Mouse (Mus musculus) lung, embryonic 14.5 days (tissue): ENCODE measurements at regions not wholly inside any gene's neighbourhood (a gene's known extent, or its start where the extent isn't known, plus 50 kb on each side); places are given as distances from the start of the nearest gene placed in this dataset.
A peak's percentile ranks its signal among the peaks of the same experiment; 100 is the strongest.

Experiments used
- ATAC-seq: fragments of 200-750 bp; cut with Nextera tagmentation; 2 replicates; pipeline ENCODE4 v1.8.0; 2017; ENCODE audit warnings: mild to moderate bottlenecking, moderate TSS enrichment, moderate library complexity; ENCODE audit not compliant: insufficient read depth
- DNase-seq: peaks from one replicate; pipeline ENCODE4 v3.0.0-alpha.2; 2015
- H3K27ac ChIP-seq: fragments of 300-500 bp; sonication (generic); 2 replicates; pipeline ENCODE4 v1.5.1; 2014; ENCODE audit warnings: low read depth, mild to moderate bottlenecking, moderate library complexity
- H3K27me3 ChIP-seq: fragments of 300-500 bp; sonication (generic); 2 replicates; pipeline ENCODE4 v1.6.1; 2014; ENCODE audit warnings: low read length, control low read depth; ENCODE audit not compliant: insufficient read depth
- H3K36me3 ChIP-seq: fragments of 300-500 bp; sonication (generic); 2 replicates; pipeline ENCODE4 v1.6.1; 2014; ENCODE audit warnings: control low read depth; ENCODE audit not compliant: insufficient read depth
- H3K4me1 ChIP-seq: fragments of 300-500 bp; sonication (generic); 2 replicates; pipeline ENCODE4 v1.6.1; 2014; ENCODE audit warnings: antibody characterized with exemption, control low read depth; ENCODE audit not compliant: insufficient read depth
- H3K4me2 ChIP-seq: fragments of 300-500 bp; sonication (generic); 2 replicates; pipeline ENCODE4 v1.6.1; 2014; ENCODE audit warnings: mild to moderate bottlenecking
- H3K4me3 ChIP-seq: fragments of 300-500 bp; sonication (generic); 2 replicates; pipeline ENCODE4 v1.5.1; 2014; ENCODE audit warnings: low read depth, low read length
- H3K9ac ChIP-seq: fragments of 300-500 bp; sonication (generic); 2 replicates; pipeline ENCODE4 v1.6.1; 2014
- H3K9me3 ChIP-seq: fragments of 300-500 bp; sonication (generic); 2 replicates; pipeline ENCODE4 v1.6.1; 2016; ENCODE audit warnings: low read depth, low read length, control low read depth
- CTCF ChIP-seq: IDR thresholded peaks from 2 replicates; pipeline ENCODE4 v1.5.1; 2016; ENCODE audit warnings: antibody characterized with exemption, low read depth
- WGBS: fragments of 180-500 bp; shearing (Covaris S2); extraction: QIAGEN DNeasy Blood & Tissue Kit; methylation state at CpG from one replicate; pipeline ENCODE4 v1.1.7; 2014; 5-methylcytosine and 5-hydroxymethylcytosine counted together

DNA sequence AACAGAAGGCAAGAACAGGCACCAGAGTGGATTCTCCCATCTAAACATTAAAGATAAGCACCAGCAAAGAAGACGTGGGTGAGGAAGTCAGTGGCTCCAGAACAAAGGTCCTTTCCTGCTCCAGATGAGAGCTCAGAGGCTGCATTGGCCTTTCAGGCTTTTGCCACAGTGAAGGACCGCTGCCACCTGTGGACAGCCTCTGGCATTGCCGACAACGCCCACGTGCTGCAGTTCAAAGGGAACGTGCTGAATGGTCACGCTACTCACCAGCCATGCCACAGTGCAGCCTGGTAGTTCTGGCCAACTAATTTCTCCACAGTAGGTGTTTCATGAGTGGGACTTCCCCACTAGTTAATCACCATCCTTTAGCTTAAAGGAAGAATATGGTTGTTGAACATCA, 365.1 kb downstream of the Dmrt2 start:
- DNase-seq (peak; percentile 79), ATAC-seq (peak; percentile 47; the same call in 1 of the 2 replicates)
- Histone ChIP-seq H3K4me2 (no peak overlapping the region), H3K9ac (no peak overlapping the region), H3K27ac (no peak overlapping the region), H3K4me3 (no peak overlapping the region), H3K4me1 (no peaks in the 10 kb centered on the region), H3K27me3 (no peaks in the 10 kb centered on the region), H3K36me3 (no peaks in the 10 kb centered on the region), H3K9me3 (no peaks in the 10 kb centered on the region)
- TF ChIP-seq CTCF, result peak; percentile 80
- 12% methylated on average over 7 of the region's 7 CpGs for WGBS

DNA sequence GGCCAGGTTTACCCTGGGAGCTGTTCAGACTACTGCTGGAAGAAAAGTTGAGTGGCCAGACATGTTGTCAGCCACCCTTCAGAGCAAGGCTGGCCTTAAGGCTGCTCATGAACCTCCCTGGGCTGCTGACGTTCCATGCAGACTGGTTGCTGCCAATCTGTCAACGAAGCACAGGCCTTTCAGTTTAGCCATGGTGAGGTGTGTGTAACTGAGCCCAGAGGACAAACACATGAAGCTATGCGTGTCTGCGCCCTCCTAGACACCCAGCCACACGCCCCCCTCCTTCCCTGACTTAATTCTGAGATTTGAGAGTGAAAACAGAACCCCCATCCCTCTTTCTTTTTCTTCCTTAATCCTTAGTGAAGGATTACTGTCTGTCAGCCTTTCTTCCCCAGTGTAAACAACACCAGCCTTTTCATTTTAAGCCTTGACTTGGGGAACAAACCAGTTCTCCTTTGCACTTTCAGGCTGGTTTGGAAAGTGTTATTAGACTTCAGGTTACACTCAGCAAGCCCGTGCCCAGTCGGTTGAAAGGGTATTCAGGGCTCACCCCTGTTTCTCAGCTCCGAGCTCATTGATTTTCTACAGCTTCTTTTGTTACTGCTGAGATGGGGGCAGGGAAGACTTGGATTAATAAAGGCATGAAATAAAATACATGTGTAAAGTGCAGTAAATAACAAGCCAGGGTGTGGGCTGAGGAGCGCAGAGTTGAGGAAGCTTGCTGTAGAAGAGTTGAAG, 379.4 kb downstream of the Dmrt2 start:
- H3K4me2 ChIP-seq, result no peak overlapping the region
- H3K27me3 ChIP-seq, result no peaks in the 10 kb centered on the region
- ATAC-seq, result no peak
- DNase-seq, result no peak
- WGBS, result 24% methylated on average over 9 of the region's 9 CpGs
- H3K4me3 ChIP-seq, result no peak overlapping the region
- H3K4me1 ChIP-seq, result no peaks in the 10 kb centered on the region
- H3K9me3 ChIP-seq, result no peaks in the 10 kb centered on the region
- no peak for TF ChIP-seq CTCF
- H3K36me3 ChIP-seq, result no peaks in the 10 kb centered on the region
- H3K27ac ChIP-seq, result no peak overlapping the region
- H3K9ac ChIP-seq, result no peak overlapping the region

DNA sequence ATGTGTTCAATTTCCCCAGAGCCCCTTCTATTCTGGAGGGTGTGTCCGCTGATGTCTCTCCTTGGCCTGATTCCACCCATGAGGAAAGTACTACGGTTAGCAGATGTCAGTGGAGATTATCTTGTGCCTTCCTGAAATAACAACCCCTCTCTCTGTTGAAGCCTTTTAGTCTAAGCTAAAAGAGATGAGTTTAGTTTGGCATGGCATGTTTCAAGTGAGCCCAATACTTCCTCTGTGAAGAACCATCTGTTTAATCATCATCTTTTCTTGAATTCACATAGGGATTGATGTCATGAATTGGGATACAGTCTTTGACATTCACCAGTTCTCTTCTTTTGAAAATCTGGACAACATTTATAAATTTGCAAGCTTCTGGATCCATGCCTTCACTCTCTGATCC, 387.5 kb downstream of the Dmrt2 start:
- no peak for TF ChIP-seq CTCF
- ATAC-seq (no peak), DNase-seq (no peak)
- no peak overlapping the region for H3K27ac ChIP-seq
- H3K4me1 ChIP-seq, result no peaks in the 10 kb centered on the region
- H3K4me2 ChIP-seq, result no peak overlapping the region
- H3K36me3 ChIP-seq, result no peaks in the 10 kb centered on the region
- no peaks in the 10 kb centered on the region for H3K9me3 ChIP-seq
- H3K4me3 ChIP-seq, result no peak overlapping the region
- 84% methylated on average over 2 of the region's 2 CpGs for WGBS
- H3K27me3 ChIP-seq, result no peaks in the 10 kb centered on the region
- no peak overlapping the region for H3K9ac ChIP-seq

DNA sequence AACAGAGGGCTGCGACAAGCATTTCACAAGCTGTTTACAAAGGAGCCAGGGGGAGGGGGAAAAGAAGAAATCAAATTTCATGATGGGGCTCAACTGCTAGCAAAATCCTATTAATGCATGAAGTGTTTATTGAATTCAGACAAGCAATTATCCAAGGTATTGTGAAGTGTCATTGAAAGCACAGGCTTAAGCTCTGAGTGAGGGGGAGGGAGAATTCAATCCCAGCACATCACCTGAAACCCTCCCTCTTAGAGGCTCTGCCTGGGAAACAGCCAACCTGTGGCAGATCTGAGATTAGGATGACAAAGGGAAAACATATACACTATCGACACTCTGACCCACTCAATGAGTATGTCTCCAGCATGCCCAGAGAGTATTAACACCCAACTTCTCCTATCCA, 396.3 kb downstream of the Dmrt2 start:
- no peaks in the 10 kb centered on the region for H3K9me3 ChIP-seq
- H3K9ac ChIP-seq, result no peak overlapping the region
- no peak for DNase-seq
- TF ChIP-seq CTCF, result no peak
- H3K4me2 ChIP-seq, result no peak overlapping the region
- WGBS, result 50% methylated on average over 2 of the region's 2 CpGs
- no peaks in the 10 kb centered on the region for H3K4me1 ChIP-seq
- H3K4me3 ChIP-seq, result no peak overlapping the region
- H3K27me3 ChIP-seq, result no peaks in the 10 kb centered on the region
- no peaks in the 10 kb centered on the region for H3K36me3 ChIP-seq
- ATAC-seq, result no peak
- no peak overlapping the region for H3K27ac ChIP-seq

DNA sequence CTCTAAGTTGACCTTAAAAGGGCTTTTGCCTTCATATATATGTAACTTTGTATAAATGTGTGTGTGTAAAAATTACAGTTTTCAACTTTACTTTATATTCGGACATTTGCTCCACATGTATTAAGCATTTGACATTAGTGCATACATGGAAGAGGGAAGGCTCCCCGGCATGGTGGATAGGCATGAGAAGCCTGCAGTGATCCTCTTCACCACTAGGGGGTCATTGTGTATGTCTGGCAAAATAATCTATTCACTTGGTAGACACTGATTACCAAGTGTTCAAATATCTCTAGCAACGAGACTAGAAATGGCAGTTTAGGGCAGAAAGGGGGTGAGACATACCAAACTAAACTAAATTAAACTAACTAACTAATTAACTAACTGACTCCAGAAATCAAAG, 397.7 kb downstream of the Dmrt2 start:
- Histone ChIP-seq H3K4me1 (no peaks in the 10 kb centered on the region), H3K4me3 (no peak overlapping the region), H3K27ac (no peak overlapping the region), H3K9me3 (no peaks in the 10 kb centered on the region), H3K9ac (no peak overlapping the region), H3K27me3 (no peaks in the 10 kb centered on the region), H3K4me2 (no peak overlapping the region), H3K36me3 (no peaks in the 10 kb centered on the region)
- peak; percentile 28; the same call in 1 of the 2 replicates for TF ChIP-seq CTCF
- no peak for ATAC-seq
- 87% methylated on average over 3 of the region's 3 CpGs for WGBS
- DNase-seq, result peak; percentile 14

DNA sequence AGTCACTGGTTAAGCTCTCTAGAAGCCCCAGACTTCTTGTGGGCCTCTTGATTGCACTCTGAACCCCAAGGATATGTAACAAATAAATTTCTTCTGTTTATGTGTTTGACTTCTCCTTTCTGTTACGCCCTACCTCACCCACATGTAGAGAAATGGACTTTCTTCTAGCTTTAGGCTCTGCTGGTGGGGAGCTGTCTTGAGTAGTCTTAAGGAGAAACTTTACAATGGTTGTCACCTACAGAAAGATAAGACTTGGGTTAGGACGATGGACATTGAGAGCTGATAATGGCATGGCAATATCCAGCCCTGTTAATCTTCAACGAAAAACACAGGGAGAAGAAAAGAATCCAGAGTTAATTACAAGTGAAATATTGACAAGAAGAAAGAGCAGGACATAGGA, 416.1 kb downstream of the Dmrt2 start:
- 67% methylated on average over 3 of the region's 3 CpGs for WGBS
- no peak overlapping the region for H3K4me2 ChIP-seq
- no peak for ATAC-seq
- H3K27ac ChIP-seq, result no peak overlapping the region
- H3K27me3 ChIP-seq, result no peaks in the 10 kb centered on the region
- no peak for DNase-seq
- no peak overlapping the region for H3K9ac ChIP-seq
- H3K4me3 ChIP-seq, result no peak overlapping the region
- TF ChIP-seq CTCF, result no peak
- no peaks in the 10 kb centered on the region for H3K9me3 ChIP-seq
- H3K36me3 ChIP-seq, result no peaks in the 10 kb centered on the region
- no peaks in the 10 kb centered on the region for H3K4me1 ChIP-seq

DNA sequence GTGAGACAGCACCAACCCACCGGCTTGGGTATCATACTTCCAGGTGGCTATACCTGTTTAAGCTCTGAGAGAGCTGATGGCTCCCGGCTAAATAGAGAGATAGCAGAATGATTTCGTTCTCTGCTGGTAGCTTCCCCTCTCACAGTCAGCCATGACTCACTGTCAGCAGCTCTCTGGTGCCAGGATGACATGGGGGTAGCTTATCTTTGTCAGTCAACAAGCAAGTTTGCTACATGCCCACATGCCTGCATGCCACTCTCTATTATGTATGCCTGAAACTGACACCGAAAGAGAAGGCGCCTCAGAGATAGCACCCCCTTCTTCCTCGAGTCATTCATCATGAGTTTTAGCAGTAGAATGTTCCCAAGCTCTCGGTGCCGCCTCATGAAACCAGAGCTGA, 419.2 kb downstream of the Dmrt2 start:
- H3K4me2 ChIP-seq, result no peak overlapping the region
- 43% methylated on average over 8 of the region's 8 CpGs for WGBS

More for the DNA sequence above, 419.2 kb downstream of the Dmrt2 start:
- Histone ChIP-seq H3K4me3 (no peak overlapping the region), H3K4me1 (no peaks in the 10 kb centered on the region), H3K36me3 (no peaks in the 10 kb centered on the region), H3K27ac (no peak overlapping the region), H3K9me3 (no peaks in the 10 kb centered on the region), H3K9ac (no peak overlapping the region), H3K27me3 (no peaks in the 10 kb centered on the region)
- ATAC-seq (no peak), DNase-seq (no peak)
- no peak for TF ChIP-seq CTCF
